ENCODE assay signal across 34 mouse cellular contexts in the genomic region with DNA sequence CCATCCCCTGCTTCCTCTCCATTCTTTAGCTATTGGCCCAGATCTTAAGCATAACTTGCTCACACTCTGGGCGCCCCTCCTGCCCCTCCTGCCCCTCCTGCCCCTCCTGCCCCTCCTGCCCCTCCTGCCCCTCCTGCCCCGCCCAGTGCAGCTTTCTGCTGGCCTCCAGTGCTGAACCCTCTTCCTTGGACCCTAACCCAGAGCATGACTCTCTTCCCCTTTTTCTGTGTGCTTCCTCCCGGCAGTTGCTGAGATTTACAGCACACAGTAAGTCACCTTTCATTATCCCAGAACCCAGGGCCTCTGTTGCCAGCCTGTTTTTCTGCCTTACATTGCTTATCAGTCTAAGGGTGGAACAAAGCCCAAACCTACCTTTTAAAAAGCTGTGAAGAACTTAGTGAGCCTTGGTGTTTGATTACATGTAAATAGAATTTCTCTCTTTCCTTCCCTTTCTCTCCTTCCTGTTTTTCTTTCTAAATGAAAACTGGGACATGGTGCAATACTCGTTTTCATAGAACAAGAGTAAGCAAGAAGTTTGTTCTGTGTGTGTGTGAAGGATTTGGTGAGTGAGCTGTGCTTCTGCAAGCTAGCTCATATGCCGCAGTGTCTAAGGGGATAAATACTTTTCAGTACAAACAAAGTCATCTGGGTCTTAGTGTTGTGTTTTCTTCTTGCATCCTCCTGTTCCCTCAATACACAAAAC. TPM values are rescaled to one million over a fixed set of nuclear protein-coding genes. Genes with fewer than 3 reads are reported as not detected.
DNase-seq lines count a peak whose midpoint lies in the region; ATAC-seq and TF ChIP-seq lines count a peak whose summit lies in the region.
"Had no signal": no experiment of that assay in that cellular context is flagged by ENCODE, and none has a peak within 500 bp of the region (broad histone marks: within the 10 kb centered on the region; RNA-seq: fewer than 3 reads in every experiment).

No protein-coding gene starts in this region.

- no peak for ATAC-seq in liver, postnatal 0 days
- no peak for ATAC-seq in liver, embryonic 11.5 days (replicated peaks; ENCODE audit: low FRiP score)
- ATAC-seq: CD4-positive, CD25-positive, alpha-beta regulatory T cell, adult 4 months; forebrain, embryonic 13.5 days; intestine, postnatal 0 days had no signal

- H3K27ac ChIP-seq in liver, postnatal 0 days (ENCODE audit: low read depth) = 0 out of 2 replicates have a peak overlapping the region, but pooled peaks have one; percentile 35
- no peak overlapping the region for H3K27ac ChIP-seq in liver, embryonic 11.5 days (ENCODE audit: low read depth, low read length)
- H3K27ac ChIP-seq in brown adipose tissue, adult 24 weeks (replicated peaks; ENCODE audit: low read depth, low read length) = peak overlapping the region; percentile 60; the same call in 1 of the 2 replicates
- peak overlapping the region; percentile 65 for H3K27ac ChIP-seq in macrophage
- H3K27ac ChIP-seq: forebrain, embryonic 10.5 days; forebrain, embryonic 13.5 days; gastrocnemius, adult 2 months; heart, adult 2 months; heart, embryonic 10.5 days; heart, embryonic 13.5 days; hindbrain, embryonic 12.5 days; hindbrain, embryonic 15.5 days had no signal

- no peak overlapping the region for H3K9ac ChIP-seq in liver, postnatal 0 days (replicated peaks)
- H3K9ac ChIP-seq in liver, embryonic 11.5 days (ENCODE audit: low read depth, low read length) = no peak overlapping the region
- H3K9ac ChIP-seq: forebrain, embryonic 13.5 days; heart, embryonic 13.5 days; hindbrain, embryonic 12.5 days; hindbrain, embryonic 15.5 days had no signal

- H3K4me3 ChIP-seq in liver, postnatal 0 days (ENCODE audit: low read depth, low read length) = no peak overlapping the region
- no peak overlapping the region for H3K4me3 ChIP-seq in liver, embryonic 11.5 days (ENCODE audit: low read depth, low read length)
- H3K4me3 ChIP-seq in brown adipose tissue, adult 24 weeks (ENCODE audit: insufficient read depth, low read depth, low read length) = no peak overlapping the region
- no peak overlapping the region for H3K4me3 ChIP-seq in macrophage (ENCODE audit: inconsistent target)
- H3K4me3 ChIP-seq: forebrain, embryonic 10.5 days; forebrain, embryonic 13.5 days; gastrocnemius, adult 2 months; heart, adult 2 months; heart, embryonic 10.5 days; heart, embryonic 13.5 days; hindbrain, embryonic 12.5 days; hindbrain, embryonic 15.5 days had no signal

- H3K4me1 ChIP-seq in liver, postnatal 0 days (ENCODE audit: insufficient read depth) = no peaks in the 10 kb centered on the region
- H3K4me1 ChIP-seq in liver, embryonic 11.5 days (replicated peaks; ENCODE audit: control insufficient read depth, insufficient read depth, low read length) = no peaks in the 10 kb centered on the region
- H3K4me1 ChIP-seq in brown adipose tissue, adult 24 weeks (ENCODE audit: control insufficient read depth, insufficient read depth, insufficient read length, low read length) = no peaks in the 10 kb centered on the region; the same call in 1 of the 2 replicates

- H3K9me3 ChIP-seq in liver, postnatal 0 days (ENCODE audit: low read length) = no peaks in the 10 kb centered on the region
- no peaks in the 10 kb centered on the region for H3K9me3 ChIP-seq in liver, embryonic 11.5 days (ENCODE audit: control insufficient read depth, low read length)
- H3K9me3 ChIP-seq: forebrain, embryonic 13.5 days; heart, embryonic 10.5 days; hindbrain, embryonic 12.5 days; hindbrain, embryonic 15.5 days had no signal

- peaks cover 12% of the 10 kb centered on the region; the same call in 1 of the 2 replicates for H3K79me2 ChIP-seq in macrophage (ENCODE audit: inconsistent target)

- no peak overlapping the region for H3K4me2 ChIP-seq in liver, postnatal 0 days (ENCODE audit: low read depth, low read length)
- H3K4me2 ChIP-seq in liver, embryonic 11.5 days = no peak overlapping the region
- H3K4me2 ChIP-seq: forebrain, embryonic 13.5 days; heart, embryonic 13.5 days; hindbrain, embryonic 12.5 days; hindbrain, embryonic 15.5 days had no signal

- WGBS in liver, postnatal 0 days (ENCODE audit: insufficient replicate concordance) = 55% methylated on average over 5 of the region's 5 CpGs
- 77% methylated on average over 5 of the region's 5 CpGs for WGBS in liver, embryonic 11.5 days
- WGBS in macrophage (ENCODE audit: missing documents) = 19% methylated on average over 4 of the region's 5 CpGs

- DNase-seq in liver, postnatal 0 days = no peak
- DNase-seq in liver, embryonic 11.5 days (ENCODE audit: low spot score) = no peak
- no peak for DNase-seq in right cerebral cortex, postnatal 4 days
- DNase-seq in urinary bladder, postnatal 14 days (ENCODE audit: low spot score) = no peak
- no peak for DNase-seq in right cerebral cortex, adult 2 months (ENCODE audit: low spot score in 2 of 2)
- DNase-seq: adrenal gland, adult 8-10 months; adrenal gland, postnatal 25 days; cerebellum, adult 11 months; cerebellum, adult 2 months; cerebellum, adult 9-11 months; cerebellum, postnatal 25 days; gastrocnemius, adult 2 months; gastrocnemius, postnatal 14 days; heart, adult 2 months had no signal

- H3K27me3 ChIP-seq in liver, postnatal 0 days (ENCODE audit: insufficient read depth, low read length) = no peaks in the 10 kb centered on the region
- no peaks in the 10 kb centered on the region for H3K27me3 ChIP-seq in liver, embryonic 11.5 days (replicated peaks; ENCODE audit: control insufficient read depth, insufficient read depth, low read length)
- H3K27me3 ChIP-seq: forebrain, embryonic 13.5 days; heart, embryonic 13.5 days; hindbrain, embryonic 12.5 days; hindbrain, embryonic 15.5 days had no signal

- TF ChIP-seq EP300 in liver, postnatal 0 days (IDR thresholded peaks at IDR 0.05; ENCODE audit: low read depth) = no peak

- TF ChIP-seq CTCF in liver, postnatal 0 days (IDR thresholded peaks at IDR 0.05; ENCODE audit: low read depth) = no peak

- H3K36me3 ChIP-seq in liver, postnatal 0 days (replicated peaks; ENCODE audit: insufficient read depth, low read length) = no peaks in the 10 kb centered on the region
- H3K36me3 ChIP-seq in liver, embryonic 11.5 days (ENCODE audit: control insufficient read depth, insufficient read depth, low read length) = no peaks in the 10 kb centered on the region; the same call in 1 of the 2 replicates
- H3K36me3 ChIP-seq in macrophage (ENCODE audit: inconsistent target) = no peaks in the 10 kb centered on the region
- H3K36me3 ChIP-seq: forebrain, embryonic 10.5 days; heart, embryonic 10.5 days; heart, embryonic 13.5 days; hindbrain, embryonic 12.5 days; hindbrain, embryonic 15.5 days had no signal

RNA-seq across cellular contexts. Expression of a gene that starts 10.3 kb away (rescaled TPM):
- not detected in 2 replicates for polyA plus RNA-seq in liver, postnatal 0 days (2015; fragmentation: Nextera tagmentation; extraction: Ambion mirVana)
- not detected in 2 replicates for polyA plus RNA-seq in liver, embryonic 11.5 days (2014; fragmentation: Nextera tagmentation; extraction: Ambion mirVana)
- not detected in 2 replicates for polyA plus RNA-seq in brown adipose tissue, adult 24 weeks (2012; ENCODE audit: insufficient read depth, insufficient read length, missing spikeins)
- total RNA-seq in macrophage (2018; cell fraction: chromatin; rRNA removed) = not detected
- not detected for total RNA-seq in macrophage (2018; cell fraction: cytosol; rRNA removed)
- total RNA-seq in macrophage (2018; cell fraction: nucleus; rRNA removed) = not detected
- polyA plus RNA-seq in macrophage (2018) = not detected in 3 replicates
- total RNA-seq: adrenal gland, adult 8-10 months; adrenal gland, postnatal 25 days; gastrocnemius, adult 2 months; gastrocnemius, postnatal 14 days; gastrocnemius, postnatal 4 days; heart, adult 2 months; heart, postnatal 25 days; hematopoietic stem cell, adult 5-6 weeks; MEL had no signal
- polyA plus RNA-seq: C2C12; CD4-positive, CD25-positive, alpha-beta regulatory T cell, adult 4 months; cerebellum, adult 2 months; cortical plate, adult 2 months; embryonic facial prominence, embryonic 11.5 days; embryonic facial prominence, embryonic 14.5 days; forebrain, embryonic 10.5 days; forebrain, embryonic 13.5 days; heart, adult 2 months; heart, embryonic 10.5 days; heart, embryonic 13.5 days; heart, embryonic 16.5 days; hindbrain, embryonic 12.5 days; hindbrain, embryonic 15.5 days; intestine, embryonic 14.5 days; intestine, postnatal 0 days had no signal

RNA-seq across cellular contexts. Expression of a gene that starts 13.8 kb away (rescaled TPM):
- 3.8 and 3.9 TPM in 2 replicates for polyA plus RNA-seq in liver, postnatal 0 days (2015; fragmentation: Nextera tagmentation; extraction: Ambion mirVana)
- 12.6 and 16.9 TPM in 2 replicates for polyA plus RNA-seq in liver, embryonic 11.5 days (2014; fragmentation: Nextera tagmentation; extraction: Ambion mirVana)
- polyA plus RNA-seq in brown adipose tissue, adult 24 weeks (2012; ENCODE audit: insufficient read depth, insufficient read length, missing spikeins) = 6.3 and 7.3 TPM in 2 replicates
- 1 to 10 TPM in 22 of 26 experiments, under 1 TPM in 4; 0.56 to 7.4 (median 2.6) TPM for total RNA-seq in macrophage (2018; cell fraction: chromatin; rRNA removed)
- 10 to 100 TPM in 20 of 26 experiments, 1 to 10 TPM in 6; 9.0 to 22.3 (median 12.8) TPM for total RNA-seq in macrophage (2018; cell fraction: cytosol; rRNA removed)
- total RNA-seq in macrophage (2018; cell fraction: nucleus; rRNA removed) = 10 to 100 TPM in 6 of 26 experiments, 1 to 10 TPM in 20; 4.0 to 17.5 (median 7.1) TPM
- 10.8 to 16.4 TPM (median 11.3 TPM) in 3 replicates for polyA plus RNA-seq in macrophage (2018)

RNA-seq across cellular contexts. Expression of a gene that starts 43.2 kb away (rescaled TPM):
- polyA plus RNA-seq in liver, postnatal 0 days (2015; fragmentation: Nextera tagmentation; extraction: Ambion mirVana) = 304 and 314 TPM in 2 replicates
- 32.5 and 38.1 TPM in 2 replicates for polyA plus RNA-seq in liver, embryonic 11.5 days (2014; fragmentation: Nextera tagmentation; extraction: Ambion mirVana)
- not detected in 2 replicates for polyA plus RNA-seq in brown adipose tissue, adult 24 weeks (2012; ENCODE audit: insufficient read depth, insufficient read length, missing spikeins)
- not detected for total RNA-seq in macrophage (2018; cell fraction: chromatin; rRNA removed)
- under 1 TPM in 22 of 26 experiments, not detected in 4; 0.03 to 0.23 (median 0.10) TPM for total RNA-seq in macrophage (2018; cell fraction: cytosol; rRNA removed)
- under 1 TPM in 9 of 26 experiments, not detected in 17; 0.10 to 0.33 (median 0.17) TPM for total RNA-seq in macrophage (2018; cell fraction: nucleus; rRNA removed)
- polyA plus RNA-seq in macrophage (2018) = 0.03 to 0.16 TPM in 2 of 3 replicates, not detected in the other
- total RNA-seq: MEL had no signal
- polyA plus RNA-seq: C2C12; CD4-positive, CD25-positive, alpha-beta regulatory T cell, adult 4 months had no signal

Comparison
In these comparisons a context has a peak if more than half of its experiments do, and no peak if none do; other contexts are left out.
1. RNA of a gene that starts 43.2 kb away (polyA plus RNA-seq): 304 to 314 TPM in liver, postnatal 0 days and 32.5 to 38.1 TPM in liver, embryonic 11.5 days; not detected in brown adipose tissue, adult 24 weeks and 0.03 to 0.16 TPM in macrophage; every median in the first group is over 10 times any median in the second.